Mouse (Mus musculus) kidney, adult 2 months (tissue): ENCODE measurements around the gene Fam243. TPM values are rescaled to one million over a fixed set of nuclear protein-coding genes. Genes with fewer than 3 reads are reported as not detected.

Experiments
- DNase-seq: peaks from one replicate; pipeline ENCODE4 v3.0.0; 2021
- H3K27ac ChIP-seq: fragments of 200-500 bp; 2 replicates; pipeline ENCODE4 v1.5.1; 2012; ENCODE audit warnings: low read depth, low read length, control low read depth, inconsistent platforms; ENCODE audit not compliant: insufficient read depth
- H3K27me3 ChIP-seq: fragments of 200-500 bp; replicated peaks from 2 replicates; pipeline ENCODE4 v1.6.1; 2012; ENCODE audit warnings: mild to moderate bottlenecking, moderate library complexity, low read length, inconsistent platforms; ENCODE audit not compliant: control insufficient read depth, insufficient read depth
- H3K36me3 ChIP-seq: fragments of 200-500 bp; 2 replicates; pipeline ENCODE4 v1.6.1; 2012; ENCODE audit warnings: mild to moderate bottlenecking, moderate library complexity, low read length, inconsistent platforms; ENCODE audit not compliant: control insufficient read depth, insufficient read depth
- H3K4me1 ChIP-seq: fragments of 200-500 bp; 2 replicates; pipeline ENCODE4 v1.6.1; 2011; ENCODE audit warnings: low read length; ENCODE audit not compliant: control insufficient read depth, insufficient read depth
- H3K4me3 ChIP-seq: fragments of 200-500 bp; 2 replicates; pipeline ENCODE4 v1.5.1; 2011; ENCODE audit warnings: mild to moderate bottlenecking, low read depth, low read length, control low read depth; ENCODE audit not compliant: insufficient read depth
- CTCF ChIP-seq: fragments of 200-500 bp; conservative IDR thresholded peaks from 2 replicates; pipeline ENCODE4 v1.5.1; 2011; ENCODE audit warnings: low read depth, mild to moderate bottlenecking, control low read depth, low read length, moderate library complexity, mixed read lengths; ENCODE audit not compliant: insufficient read depth, insufficient read length
- POLR2A ChIP-seq: fragments of 200-500 bp; IDR thresholded peaks from one replicate; pipeline ENCODE4 v1.6.1; 2011; ENCODE audit warnings: low read depth, low read length, control low read depth
- WGBS: fragments of 180-500 bp; shearing (Covaris S2); methylation state at CpG from one replicate; pipeline ENCODE4 v1.1.7; 2018; 5-methylcytosine and 5-hydroxymethylcytosine counted together
- polyA plus RNA-seq: library from polyadenylated mRNA; depleted of rRNA; stranded (reverse); fragments of >200 nt; gene quantifications from 2 replicates; pipeline ENCODE4 v1.2.3, GENCODE M21; 2012

The Fam243 gene
- polyA plus RNA-seq, 1 experiment, result 0.74 TPM

- H3K27me3 ChIP-seq, result no peaks in the 10 kb centered on the region
- no peak for DNase-seq
- H3K27ac ChIP-seq, result no peak overlapping the region
- TF ChIP-seq POLR2A (no peak), CTCF (no peak)
- no peaks in the 10 kb centered on the region for H3K36me3 ChIP-seq
- H3K4me3 ChIP-seq, result no peak overlapping the region
- no peaks in the 10 kb centered on the region for H3K4me1 ChIP-seq
- 67% methylated on average over 9 of the region's 9 CpGs for WGBS
These were observed 35.8 kb upstream of the Fam243 start for GRCm38 (mm10) chr16:92357023-92357422.

- no peak overlapping the region for H3K27ac ChIP-seq
- H3K4me3 ChIP-seq, result no peak overlapping the region
- 83% methylated on average over 11 of the region's 11 CpGs for whole genome bisulfite sequencing
- H3K27me3 ChIP-seq, result no peaks in the 10 kb centered on the region
- no peak for DNase-seq
- TF ChIP-seq POLR2A (no peak), CTCF (no peak)
- H3K36me3 ChIP-seq, result no peaks in the 10 kb centered on the region
- no peaks in the 10 kb centered on the region for H3K4me1 ChIP-seq
These were observed 34.7 kb upstream of the Fam243 start for GRCm38 (mm10) chr16:92355982-92356381.

GRCm38 (mm10) chr16:92355366-92355765 lies 34.1 kb upstream of the Fam243 start:
- DNase-seq, result no peak
- H3K4me3 ChIP-seq, result no peak overlapping the region
- no peaks in the 10 kb centered on the region for H3K36me3 ChIP-seq
- H3K27ac ChIP-seq, result no peak overlapping the region
- TF ChIP-seq CTCF (no peak), POLR2A (no peak)
- no peaks in the 10 kb centered on the region for H3K27me3 ChIP-seq
- no peaks in the 10 kb centered on the region for H3K4me1 ChIP-seq
- WGBS, result 72% methylated on average over 5 of the region's 5 CpGs

DNA sequence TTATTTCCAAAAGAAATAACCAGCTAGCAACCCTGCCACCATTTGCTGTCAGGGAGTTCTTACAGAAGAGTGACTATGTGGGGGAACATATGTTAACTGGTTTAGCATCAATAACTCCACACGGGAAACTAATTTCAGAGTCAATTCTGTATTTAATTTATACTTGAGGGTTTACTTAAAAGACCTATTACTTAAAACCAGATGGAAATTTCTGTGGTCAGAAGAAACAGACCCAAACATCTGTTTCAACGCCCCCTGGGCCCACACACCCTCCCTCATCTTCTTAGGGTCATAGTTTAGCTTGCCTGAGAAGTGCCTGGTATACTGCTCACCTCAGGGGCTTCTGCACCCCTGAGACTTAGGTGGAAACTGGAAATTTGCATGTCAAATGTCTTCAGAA lies 32.7 kb upstream of the Fam243 start:
- WGBS, result 71% methylated on average over 2 of the region's 2 CpGs
- DNase-seq, result no peak
- Histone ChIP-seq H3K27me3 (no peaks in the 10 kb centered on the region), H3K4me3 (no peak overlapping the region), H3K27ac (no peak overlapping the region), H3K36me3 (no peaks in the 10 kb centered on the region), H3K4me1 (no peaks in the 10 kb centered on the region)
- TF ChIP-seq CTCF (no peak), POLR2A (no peak)

GRCm38 (mm10) chr16:92353295-92353694 lies 32.1 kb upstream of the Fam243 start:
- H3K4me1 ChIP-seq, result no peaks in the 10 kb centered on the region
- WGBS, result 83% methylated on average over 12 of the region's 12 CpGs
- H3K27ac ChIP-seq, result no peak overlapping the region
- no peaks in the 10 kb centered on the region for H3K36me3 ChIP-seq
- no peaks in the 10 kb centered on the region for H3K27me3 ChIP-seq
- DNase-seq, result no peak
- H3K4me3 ChIP-seq, result no peak overlapping the region
- TF ChIP-seq CTCF (no peak), POLR2A (no peak)

DNA sequence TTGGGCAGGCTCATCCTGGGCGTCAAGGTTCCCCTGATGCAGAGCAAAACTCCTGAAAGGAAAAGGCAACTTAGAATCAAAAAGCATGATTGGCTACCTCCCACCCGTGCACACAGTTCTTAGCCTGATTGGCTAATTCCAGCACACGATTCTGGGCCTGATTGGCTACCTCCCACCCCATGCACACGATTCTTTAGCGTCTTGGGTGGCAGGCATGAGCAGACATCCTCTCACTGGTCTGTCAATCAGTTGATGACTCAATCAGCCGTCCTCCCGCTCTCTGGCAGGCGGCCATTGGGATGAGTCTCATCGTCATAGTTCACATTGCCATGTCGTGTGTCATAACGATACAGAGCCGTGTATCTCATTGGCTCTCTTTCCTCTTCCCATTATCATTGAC lies 27.7 kb upstream of the Fam243 start:
- no peak overlapping the region for H3K4me3 ChIP-seq
- H3K27ac ChIP-seq, result no peak overlapping the region
- H3K36me3 ChIP-seq, result no peaks in the 10 kb centered on the region
- H3K27me3 ChIP-seq, result no peaks in the 10 kb centered on the region
- no peaks in the 10 kb centered on the region for H3K4me1 ChIP-seq
- no peak for TF ChIP-seq POLR2A
- TF ChIP-seq CTCF, result no peak
- no peak for DNase-seq
- WGBS, result 47% methylated on average over 12 of the region's 12 CpGs

- no peaks in the 10 kb centered on the region for H3K27me3 ChIP-seq
- H3K27ac ChIP-seq, result no peak overlapping the region
- no peak for DNase-seq
- no peaks in the 10 kb centered on the region for H3K4me1 ChIP-seq
- no peaks in the 10 kb centered on the region for H3K36me3 ChIP-seq
- no peak for TF ChIP-seq CTCF
- 88% methylated on average over 13 of the region's 13 CpGs for WGBS
- no peak overlapping the region for H3K4me3 ChIP-seq
These were observed 25.2 kb upstream of the Fam243 start for GRCm38 (mm10) chr16:92346297-92346916.

DNA sequence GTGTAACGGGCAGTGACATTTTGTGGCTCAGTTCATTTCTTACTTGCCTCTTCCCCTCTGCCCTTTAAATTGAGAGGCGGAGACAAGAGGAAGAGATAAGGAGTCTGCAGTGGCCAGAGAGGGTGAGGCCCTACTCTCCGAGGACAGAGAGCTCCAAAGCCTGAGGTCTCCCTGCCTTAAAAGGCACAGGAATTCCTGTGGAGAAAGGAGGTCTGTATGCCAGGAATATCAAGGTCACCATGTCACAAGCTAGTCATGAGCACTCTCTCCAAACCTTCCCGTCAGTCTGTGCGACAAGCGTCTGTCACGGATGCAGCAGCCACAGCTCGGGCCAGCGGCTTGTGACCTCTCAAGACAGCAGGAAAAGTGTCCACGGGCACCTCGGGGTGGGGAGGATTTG lies 23.9 kb upstream of the Fam243 start:
- 43% methylated on average over 11 of the region's 11 CpGs for WGBS
- DNase-seq, result peak; percentile 33
- H3K27ac ChIP-seq, result no peak overlapping the region

More for the DNA sequence above, 23.9 kb upstream of the Fam243 start:
- TF ChIP-seq POLR2A (no peak), CTCF (no peak)
- no peaks in the 10 kb centered on the region for H3K36me3 ChIP-seq
- H3K4me1 ChIP-seq, result no peaks in the 10 kb centered on the region
- H3K27me3 ChIP-seq, result no peaks in the 10 kb centered on the region
- no peak overlapping the region for H3K4me3 ChIP-seq
